Mouse (Mus musculus): ENCODE data around the gene Tspan7.

DNA sequence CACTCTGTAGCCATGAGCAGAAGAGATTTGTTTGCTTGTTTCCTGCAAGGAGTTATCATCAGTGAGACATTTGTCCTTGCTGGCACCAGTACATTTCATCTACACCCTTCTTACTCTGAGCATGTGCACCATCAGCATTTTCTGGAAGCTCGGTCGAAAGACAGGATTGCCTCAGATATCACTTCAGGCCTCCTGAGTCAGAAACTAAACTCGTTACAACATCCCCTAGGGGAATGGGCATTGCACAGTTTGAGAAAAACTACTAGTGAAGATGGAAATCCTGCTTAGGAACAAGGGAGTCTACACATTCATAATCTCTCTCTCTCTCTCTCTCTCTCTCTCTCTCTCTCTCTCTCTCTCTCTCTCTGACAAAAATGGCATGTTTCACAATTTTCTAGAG is 30.0 kb downstream of the Tspan7 start:
- TF ChIP-seq CTCF (IDR thresholded peaks at IDR 0.05; ENCODE audit: low read depth) (no peak), EP300 (IDR thresholded peaks at IDR 0.05; ENCODE audit: low read depth) (no peak)
